Mouse (Mus musculus): ENCODE data around the gene Iffo2.

Iffo2 gene

DNA sequence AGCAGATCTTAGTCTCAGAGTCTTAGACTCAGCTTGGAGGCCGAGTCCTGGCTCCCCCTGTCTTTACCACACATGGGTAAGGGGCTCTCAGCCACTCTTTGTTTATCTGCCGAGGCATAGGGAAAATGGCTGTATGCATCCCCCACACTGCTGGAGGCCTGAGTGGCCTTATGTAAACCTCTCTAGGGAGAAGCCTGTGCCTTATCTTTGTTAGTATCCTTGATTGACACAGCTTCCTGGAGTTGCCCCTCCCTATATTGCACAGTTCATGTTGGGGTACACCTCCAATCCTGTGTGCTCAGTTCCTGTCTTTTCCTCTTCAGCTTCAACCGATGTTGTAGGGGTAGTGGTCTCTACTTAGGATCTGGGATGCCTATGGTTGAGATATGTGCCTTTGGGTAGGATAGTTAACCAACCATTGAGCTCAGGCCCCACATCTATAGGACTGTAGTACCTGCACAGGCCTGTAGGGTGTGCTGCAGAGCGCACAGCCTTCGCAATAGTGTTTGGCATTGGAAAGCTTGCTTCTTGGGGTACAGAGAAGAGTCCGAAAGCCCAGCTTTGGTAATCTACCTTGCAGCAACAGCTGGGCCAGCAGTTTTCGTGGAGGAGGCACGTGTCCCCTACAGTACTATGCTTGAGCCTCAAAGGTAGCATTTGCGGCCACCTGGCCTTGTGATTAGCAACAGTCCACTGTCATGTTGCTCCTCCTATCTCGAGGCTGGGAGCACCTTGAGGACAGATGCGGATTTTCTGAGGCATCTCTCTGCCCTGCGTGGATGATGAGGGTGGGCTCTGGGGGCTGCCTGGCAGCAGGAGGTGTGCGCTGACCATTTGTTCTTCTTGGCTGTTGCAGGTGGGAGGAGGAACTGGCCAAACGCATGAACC lies 72.3 kb downstream of the Iffo2 start, which contains the start of gene Gm21969:
Gene Gm21969, plus strand, starts transcription at position 830 of the 888 bp plus-strand sequence.
- intact Hi-C loops (cut with DNase I) = no loop called here

DNA sequence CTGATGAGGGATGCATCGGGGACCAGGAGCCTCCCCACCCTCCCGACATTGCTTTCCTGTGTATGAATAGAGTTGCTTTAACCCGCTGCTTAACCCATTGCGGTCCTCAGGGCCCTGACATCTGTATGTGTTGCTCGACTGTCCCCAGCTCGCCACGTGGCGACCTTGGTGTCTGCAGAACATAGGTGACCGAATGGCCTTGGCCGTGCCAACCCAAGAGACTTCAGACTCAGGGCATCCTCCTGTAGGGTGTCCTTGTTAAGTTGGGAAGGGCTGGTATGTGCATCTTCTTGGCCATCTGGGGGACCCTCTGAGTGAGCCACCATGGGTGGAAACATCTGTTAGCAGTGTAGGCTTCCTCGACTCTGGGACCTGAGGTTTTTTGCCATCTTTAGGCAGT lies 74.9 kb downstream of the Iffo2 start:
- intact Hi-C loops (cut with DNase I) = no loop called here

DNA sequence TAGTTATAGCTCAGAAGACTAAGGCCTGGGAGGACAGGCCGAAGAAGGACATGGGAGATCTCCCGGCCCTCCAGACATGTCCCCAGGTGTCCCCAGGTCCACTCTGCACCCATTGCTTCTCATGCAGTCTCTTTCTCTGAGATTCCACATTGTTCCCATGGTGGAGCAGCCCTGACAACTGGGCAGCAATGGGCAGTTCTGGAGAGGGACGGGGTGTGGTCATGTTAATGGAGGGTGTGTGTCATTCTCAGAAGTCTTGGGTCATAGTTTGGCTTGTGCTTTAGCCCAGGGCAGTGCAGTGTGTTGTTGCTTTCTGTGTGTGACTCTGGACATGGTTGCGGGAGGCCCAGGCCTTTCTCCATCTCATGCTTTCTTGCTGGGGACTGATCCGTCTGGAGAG lies 76.4 kb downstream of the Iffo2 start:
- intact Hi-C loops (cut with DNase I) = no loop called here

DNA sequence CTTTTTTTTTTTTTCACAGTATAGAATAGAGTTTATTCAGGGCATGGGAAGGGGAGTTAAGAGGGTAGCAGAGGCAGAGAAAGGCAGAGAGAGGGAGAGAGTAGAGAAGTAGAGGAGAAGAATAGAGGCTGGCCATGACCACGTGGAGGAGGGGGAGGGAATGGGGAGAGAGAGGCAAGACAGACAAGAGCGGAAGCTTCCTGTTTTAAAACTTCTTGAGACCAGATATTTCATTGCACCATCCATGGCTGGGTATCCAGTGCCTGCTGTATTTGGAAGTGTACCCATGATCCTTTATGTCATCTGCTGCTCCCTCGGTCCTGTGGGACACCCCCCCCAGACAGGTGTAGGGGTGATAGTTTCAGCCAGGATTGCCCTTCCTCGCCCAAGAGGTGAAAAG lies 78.6 kb downstream of the Iffo2 start:
- intact Hi-C loops (cut with DNase I) = no loop called here

DNA sequence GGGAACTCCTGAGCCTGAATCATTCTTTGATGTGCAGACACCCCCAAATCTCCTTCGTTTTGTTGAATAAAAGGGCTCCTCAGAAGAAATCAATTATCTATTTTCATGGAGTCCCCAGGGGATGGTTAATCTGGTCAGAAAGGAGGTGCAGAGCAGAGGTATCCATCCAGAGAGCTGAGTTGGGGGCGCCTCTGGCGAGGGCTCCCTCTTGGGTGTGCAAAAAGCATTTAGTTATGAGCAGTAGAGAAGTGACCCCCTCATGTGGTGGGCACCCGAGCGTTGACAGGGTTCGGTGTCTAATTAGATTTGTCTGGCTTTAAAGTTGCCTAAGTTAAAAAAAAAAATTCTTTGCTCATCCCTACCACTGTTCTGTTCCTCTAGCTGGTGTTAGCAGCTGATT lies 80.6 kb downstream of the Iffo2 start:
- intact Hi-C loops (cut with DNase I) = loop anchor here (5.0 to 10.0 kb wide), 3 partner anchors 39 to 226 kb away; no protein-coding TSS in a partner anchor

DNA sequence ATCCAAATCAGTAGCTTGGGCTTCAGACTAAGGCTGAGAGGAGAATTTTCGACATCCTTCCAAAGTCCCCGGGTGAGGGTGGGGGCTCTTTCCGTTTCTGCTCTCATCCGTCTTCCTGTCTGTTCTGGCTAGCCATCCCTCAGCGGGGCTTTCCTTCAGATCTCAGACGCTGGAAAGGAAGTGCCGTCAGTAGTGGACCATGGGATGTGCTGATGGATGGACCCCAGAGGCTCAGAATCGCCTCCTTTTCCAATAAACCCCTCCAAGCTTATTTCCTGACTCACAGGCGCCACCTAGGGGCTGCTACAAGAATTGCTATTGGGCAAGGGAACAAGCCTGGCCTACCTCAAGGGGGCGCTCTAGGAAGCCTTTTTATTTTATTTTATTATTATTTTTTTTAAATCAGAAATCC lies 81.2 kb downstream of the Iffo2 start:
- intact Hi-C loops (cut with DNase I) = loop anchor here (5.0 to 10.0 kb wide), 3 partner anchors 39 to 227 kb away; no protein-coding TSS in a partner anchor

DNA sequence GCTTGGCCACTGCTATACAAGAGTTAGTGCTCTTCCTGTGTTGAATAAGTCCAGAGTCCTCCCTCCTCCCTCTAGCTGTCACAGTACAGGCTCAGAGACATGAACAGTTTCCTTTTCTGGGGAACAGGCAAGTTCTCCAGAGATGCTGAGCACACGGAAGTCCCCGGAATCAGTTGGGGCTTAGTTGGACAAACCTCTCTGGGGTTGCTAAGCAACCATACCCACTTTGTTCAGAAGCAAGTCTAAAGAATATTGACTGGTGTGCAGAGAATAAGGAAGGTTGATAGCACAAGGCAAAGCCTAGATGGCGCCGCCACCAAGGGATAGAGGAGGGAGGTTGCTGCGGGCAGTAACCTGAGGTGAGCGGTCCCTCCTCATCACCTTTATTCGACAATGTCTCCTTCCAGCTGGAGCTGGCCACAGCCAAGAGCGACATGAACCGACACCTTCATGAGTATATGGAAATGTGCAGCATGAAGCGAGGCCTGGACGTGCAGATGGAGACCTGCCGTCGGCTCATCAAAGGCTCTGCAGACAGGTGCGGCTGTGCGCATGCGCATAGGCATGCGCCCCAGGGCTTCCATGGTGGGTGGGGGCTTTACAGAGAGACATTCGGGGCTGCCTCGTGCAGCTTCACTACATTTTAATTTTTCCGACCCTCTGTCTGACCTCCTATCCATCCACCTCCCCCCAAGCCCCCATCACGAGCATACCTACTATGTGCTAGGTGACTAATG lies 84.3 kb downstream of the Iffo2 start:
- intact Hi-C loops (cut with DNase I) = loop anchor here (5.0 to 10.0 kb wide), 3 partner anchors 42 to 230 kb away; no protein-coding TSS in a partner anchor

DNA sequence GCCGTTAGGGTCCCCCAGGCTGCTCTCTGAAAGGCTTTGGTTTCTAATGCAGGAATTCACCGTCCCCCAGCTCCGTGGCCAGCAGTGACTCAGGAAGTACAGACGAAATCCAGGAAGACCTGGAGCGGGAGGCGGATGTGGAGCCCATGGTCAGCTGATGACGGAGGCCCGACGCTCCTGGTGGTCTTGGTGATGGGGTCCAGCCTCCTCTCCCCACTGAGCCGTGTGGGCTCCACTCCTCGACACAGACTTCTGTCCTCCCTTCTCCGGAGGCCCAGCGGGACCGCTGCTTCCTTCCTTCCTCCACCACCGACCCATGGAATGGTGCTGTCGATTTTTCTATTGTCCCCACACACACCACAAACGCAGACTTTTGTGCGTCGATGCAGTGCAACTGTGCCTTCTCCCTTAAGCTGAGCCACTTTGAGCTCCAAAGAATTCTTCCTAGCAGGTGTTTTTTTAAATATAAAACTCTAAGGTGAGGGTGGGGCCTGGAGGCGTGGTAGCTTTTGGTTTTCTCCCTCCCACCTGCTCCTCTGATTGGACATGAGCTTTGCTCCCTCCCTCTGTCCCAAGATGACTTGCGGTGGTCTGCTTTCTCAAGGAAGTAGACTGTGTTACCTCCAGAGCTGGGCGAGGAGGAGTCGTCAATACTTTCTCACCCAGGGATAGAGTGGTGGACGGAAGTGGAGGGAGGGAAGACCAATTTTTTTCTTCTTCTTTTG lies 86.1 kb downstream of the Iffo2 start:
- intact Hi-C loops (cut with DNase I) = loop anchor here (10.0 kb wide), 1 partner anchor 232 kb away; no protein-coding TSS in a partner anchor

DNA sequence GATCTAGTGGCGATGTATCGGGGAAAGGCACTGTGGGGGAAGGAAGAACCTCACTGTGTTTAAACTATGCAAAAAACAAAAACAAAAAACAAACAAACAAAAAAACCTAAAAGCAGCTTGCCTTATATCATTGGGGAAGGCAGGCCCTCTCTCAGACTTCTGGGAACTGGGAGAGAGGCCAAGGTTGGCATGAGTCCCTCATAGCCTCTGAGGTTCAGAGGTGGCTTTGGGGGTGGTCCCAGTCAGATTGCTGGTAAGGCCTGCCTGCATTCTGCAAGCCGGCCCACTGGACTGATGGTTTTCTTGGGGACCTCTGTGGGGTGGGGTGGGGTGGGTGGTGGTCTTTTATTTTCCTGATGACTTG lies 86.6 kb downstream of the Iffo2 start:
- intact Hi-C loops (cut with DNase I) = loop anchor here (10.0 kb wide), 1 partner anchor 232 kb away; no protein-coding TSS in a partner anchor

DNA sequence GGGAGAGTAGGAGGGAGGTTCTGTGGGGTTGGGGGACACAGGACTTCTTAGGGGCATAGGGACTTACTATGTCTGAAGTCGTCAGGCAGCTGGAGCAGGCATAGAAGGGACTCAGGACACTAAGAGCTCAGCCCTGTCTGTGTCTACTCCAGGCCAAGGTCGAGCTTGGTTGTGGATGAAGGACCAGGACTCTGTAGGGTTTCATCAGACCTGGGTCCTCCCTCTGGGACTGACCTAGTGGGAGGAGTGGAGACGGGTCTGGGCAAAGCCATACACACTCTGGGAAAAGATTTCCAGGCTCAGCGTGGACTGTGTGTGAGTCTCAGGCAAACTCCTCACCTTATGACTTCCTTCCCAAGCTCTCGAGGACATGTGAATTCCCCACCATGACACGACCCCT lies 89.4 kb downstream of the Iffo2 start:
- intact Hi-C loops (cut with DNase I) = loop anchor here (10.0 kb wide), 1 partner anchor 235 kb away; no protein-coding TSS in a partner anchor

DNA sequence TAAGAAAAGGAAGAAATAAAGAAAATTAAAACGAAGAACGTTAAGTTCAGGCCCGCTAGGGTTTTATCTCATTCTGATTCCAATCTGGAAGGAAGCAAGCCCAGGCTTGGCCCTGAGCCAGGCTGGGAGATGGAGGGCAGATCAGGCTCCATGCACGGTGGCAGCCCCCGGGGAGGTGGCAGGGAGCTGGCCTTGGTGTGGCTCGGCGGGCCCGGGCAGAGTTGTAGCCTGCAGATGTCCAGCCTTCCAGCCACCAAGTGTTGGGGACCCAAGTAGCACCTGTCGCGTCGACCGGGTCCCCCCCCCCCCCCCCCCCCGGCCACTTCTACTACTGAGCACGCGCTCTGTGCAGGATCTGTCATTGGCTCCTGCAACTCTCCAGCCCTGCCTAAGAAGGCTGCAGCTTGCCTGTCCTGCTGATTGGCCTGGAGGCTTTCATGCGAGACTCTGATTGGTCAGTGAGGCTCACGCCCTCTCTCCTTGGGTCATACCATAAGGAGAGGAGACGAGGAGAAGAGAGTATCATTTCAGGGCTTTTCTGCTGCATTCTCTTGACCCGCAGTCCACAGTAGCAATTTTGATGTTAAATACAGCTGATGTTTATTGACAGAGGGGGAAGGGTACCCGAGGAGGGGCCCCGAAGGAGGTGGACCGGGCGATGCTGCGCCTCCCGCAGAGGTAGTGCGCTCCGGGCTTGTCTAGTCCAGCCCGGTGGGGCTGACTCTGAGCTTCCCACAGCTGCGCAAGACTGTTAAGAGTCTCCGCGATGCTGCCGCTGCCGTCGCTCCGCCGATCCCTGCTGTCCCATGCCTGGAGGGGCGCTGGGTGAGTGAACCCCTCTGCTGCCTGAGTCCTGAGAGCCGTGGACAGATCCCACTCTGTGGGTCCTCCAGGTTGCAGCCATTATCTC lies 92.3 kb downstream of the Iffo2 start, which contains the start of gene Aldh4a1:
Gene Aldh4a1, plus strand, starts transcription at position 494 of the 910 bp plus-strand sequence.
- intact Hi-C loops (cut with DNase I) = no loop called here

DNA sequence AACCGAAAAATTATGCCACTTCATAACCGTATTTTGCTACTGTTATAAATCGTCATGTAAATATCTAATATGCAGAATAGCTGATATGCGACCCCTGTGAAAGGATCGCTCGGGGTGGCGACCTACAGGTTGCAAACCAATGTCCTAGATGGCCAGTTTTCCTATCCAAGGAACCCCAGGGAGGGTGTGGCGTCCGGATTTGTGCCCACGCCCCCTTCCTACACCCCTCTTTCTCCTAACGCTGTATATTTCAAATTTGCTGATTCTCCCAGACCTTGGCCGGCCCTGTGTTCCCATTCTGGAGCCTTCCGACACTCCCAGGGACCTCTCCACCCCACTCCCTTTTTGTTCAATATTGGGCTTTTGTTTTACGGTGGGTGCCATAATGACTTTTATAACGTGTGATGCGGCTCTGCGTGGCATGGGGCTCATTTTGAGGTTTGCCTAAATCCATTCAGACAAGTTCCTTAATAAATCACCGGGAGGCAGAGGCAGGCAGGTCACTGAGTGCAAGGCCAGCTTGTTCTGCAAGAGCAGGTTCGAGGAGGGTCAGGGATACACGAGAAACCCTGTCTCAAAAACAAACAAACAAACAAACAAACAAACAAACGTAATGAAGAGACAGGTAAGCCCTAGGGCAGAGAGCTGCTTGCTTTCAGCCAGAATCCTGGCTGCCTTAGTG lies 93.2 kb downstream of the Iffo2 start:
- intact Hi-C loops (cut with DNase I) = no loop called here

DNA sequence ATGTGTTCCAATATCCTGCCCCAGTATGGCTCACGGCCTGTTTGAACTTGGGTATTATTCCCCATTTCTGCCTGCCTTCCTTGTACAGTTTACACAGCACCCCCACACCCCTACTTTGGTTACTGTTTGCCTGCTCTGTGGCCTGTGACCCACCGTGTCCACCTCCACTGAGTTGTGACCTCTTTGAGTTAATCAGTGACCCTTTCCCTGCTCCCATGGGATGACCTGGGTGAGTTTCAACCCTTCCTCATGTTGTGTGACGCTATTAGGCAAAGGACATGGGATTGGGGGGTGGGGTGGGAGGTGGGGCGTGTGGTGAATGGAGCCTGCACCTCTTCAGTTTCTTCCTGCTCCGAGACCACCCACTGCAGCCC lies 93.8 kb downstream of the Iffo2 start:
- intact Hi-C loops (cut with DNase I) = no loop called here

DNA sequence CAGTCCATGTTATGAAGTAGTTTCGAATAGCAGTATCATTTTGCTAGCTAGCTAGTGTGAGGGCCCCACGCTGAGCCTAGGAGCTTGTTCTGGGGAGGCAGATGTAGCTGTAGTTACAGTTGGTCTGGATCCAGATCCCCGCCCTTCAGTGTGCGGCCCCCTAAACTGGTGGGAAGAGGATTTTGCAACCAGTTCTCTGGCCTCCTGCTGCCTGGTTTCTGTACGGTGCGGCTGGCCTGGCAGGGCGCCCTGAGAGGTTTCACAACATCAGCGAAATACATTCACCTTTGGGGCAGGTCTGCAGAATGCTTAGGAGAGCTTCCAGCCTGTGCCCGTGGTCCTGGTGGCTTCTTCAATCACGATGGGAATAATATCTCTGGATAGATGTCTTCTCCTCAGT lies 94.4 kb downstream of the Iffo2 start:
- intact Hi-C loops (cut with DNase I) = no loop called here

DNA sequence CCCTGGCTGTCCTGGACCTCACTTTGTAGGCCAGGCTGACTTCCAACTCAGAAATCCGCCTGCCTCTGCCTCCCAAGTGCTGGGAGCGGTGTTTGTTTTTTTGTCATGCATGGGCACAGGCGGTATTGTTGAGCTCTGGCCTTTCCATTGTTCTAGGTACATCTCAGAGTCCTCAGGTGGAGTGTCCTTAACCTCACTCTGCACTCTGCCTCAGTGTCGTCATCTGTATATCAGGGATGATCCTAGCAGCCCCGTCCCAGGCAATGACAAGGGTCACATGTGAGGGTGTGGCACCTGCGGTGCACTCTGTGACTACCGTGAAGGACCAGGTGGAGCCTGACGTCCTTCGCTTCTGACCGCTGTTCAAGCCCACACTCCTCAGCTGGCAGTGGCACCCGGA lies 97.0 kb downstream of the Iffo2 start:
- intact Hi-C loops (cut with DNase I) = no loop called here

DNA sequence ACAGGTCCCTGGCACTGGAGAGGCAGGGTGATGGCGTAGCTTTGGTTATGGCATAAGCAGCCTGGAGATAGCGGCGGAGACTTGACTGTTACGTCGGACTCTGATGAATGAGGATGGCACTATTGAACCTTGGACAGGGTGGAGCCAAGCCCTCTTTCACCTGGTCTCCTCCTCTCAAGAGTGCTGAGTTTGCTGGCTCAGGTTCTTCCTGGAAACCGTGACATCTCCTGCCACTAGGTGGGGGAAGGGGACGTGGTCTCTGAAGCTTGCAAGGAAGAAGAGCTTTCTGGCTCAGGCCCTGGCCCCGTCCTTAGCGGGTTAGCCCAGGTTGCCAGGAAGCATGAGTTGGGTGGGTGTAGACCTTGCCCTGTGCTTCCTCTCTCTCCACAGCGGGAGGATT lies 99.8 kb downstream of the Iffo2 start:
- intact Hi-C loops (cut with DNase I) = no loop called here

DNA sequence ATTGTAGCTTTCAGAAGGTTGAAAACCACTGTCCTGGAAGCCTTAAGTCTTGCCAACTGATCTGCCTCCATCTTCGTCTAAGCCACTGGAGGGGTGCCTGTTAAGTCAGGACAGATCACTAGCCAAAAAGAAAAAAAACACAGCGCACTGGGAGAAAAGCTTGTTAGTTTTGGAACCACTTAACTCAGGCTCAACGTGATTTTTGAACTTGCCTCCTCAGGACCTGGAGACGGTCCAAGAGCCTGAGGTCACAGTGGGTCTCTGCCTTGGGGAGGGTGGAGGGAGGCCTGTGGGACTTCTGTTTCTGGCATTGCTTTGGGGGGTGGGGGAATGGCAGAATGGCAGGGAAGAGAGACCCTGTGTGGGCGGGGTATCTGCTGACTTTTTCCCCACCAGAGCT lies 100.8 kb downstream of the Iffo2 start:
- intact Hi-C loops (cut with DNase I) = no loop called here

DNA sequence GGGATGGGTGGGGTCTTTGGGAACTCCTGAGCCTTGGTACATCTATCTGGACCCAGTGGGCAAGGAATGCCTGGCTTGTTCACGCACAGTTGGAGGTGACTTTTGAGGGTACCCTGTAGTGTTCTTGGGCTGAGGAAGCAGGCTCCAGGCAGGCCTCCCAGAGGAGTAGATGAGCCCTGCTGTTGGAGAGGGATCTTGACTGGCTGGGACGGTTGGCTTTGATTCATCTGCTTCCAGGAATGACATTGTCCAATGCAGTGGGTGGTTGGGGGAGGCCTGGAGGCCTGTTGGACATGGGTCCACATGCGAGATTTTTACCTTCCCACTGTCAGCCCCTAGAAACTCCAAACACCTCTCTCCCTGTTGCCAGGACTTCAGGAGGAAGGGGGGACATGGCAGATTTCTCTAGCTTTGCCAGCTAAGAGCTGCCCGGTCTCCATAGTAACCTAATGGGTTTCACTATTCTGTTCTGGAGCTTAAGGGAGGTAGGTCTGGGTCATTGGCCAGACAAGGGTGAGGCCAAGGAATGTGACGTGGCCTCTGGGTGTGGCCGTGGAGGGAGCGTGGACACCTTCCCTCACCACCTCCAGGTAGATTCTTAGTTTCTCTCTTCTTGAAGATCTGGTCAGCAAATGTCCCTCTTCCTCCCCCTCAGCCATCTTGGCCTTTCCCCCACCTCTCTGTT lies 101.4 kb downstream of the Iffo2 start:
- intact Hi-C loops (cut with DNase I) = no loop called here

DNA sequence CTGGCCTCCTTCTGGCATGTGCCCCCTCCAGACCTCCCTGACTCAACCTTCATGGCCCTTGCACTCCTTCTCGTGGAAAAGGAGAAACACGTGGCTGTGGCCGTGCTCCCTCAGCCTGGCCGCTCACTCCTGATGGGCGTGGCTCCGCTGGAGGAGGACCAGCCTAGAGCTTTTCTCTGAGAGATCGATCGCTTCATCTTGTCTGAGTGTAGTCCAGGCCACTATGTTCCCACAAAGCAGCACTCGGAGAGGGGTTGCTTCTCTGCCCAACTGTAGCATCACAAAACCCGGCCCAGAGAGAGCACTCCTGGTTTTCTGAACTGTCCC lies 101.9 kb downstream of the Iffo2 start:
- intact Hi-C loops (cut with DNase I) = no loop called here

Data from adrenal gland (tissue).